Mouse (Mus musculus) erythroblast, embryonic 14.5 days (primary cell): Measurements from ENCODE around the gene Pgm5.

Experiments used
- GATA1 ChIP-seq: IDR thresholded peaks from 2 replicates; pipeline ENCODE4 v1.6.1; 2012; ENCODE audit warnings: low read length, inconsistent platforms, mixed read lengths
- TAL1 ChIP-seq: IDR thresholded peaks from 3 replicates; pipeline ENCODE4 v1.6.1; 2012; ENCODE audit warnings: low read length, inconsistent platforms, mixed read lengths

- no peak for TF ChIP-seq TAL1
- no peak for TF ChIP-seq GATA1
Observed at GRCm38 (mm10) chr19:24720448-24720847, 141.2 kb downstream of the Pgm5 start.
